In genomic region chr3:90383690-90384089, GRCm38 (mm10) we compare ENCODE assay signal across 11 mouse cellular contexts. TPM values are rescaled to one million over a fixed set of nuclear protein-coding genes. Genes with fewer than 3 reads are reported as not detected.
A peak's percentile ranks its signal among the peaks of the same experiment; 100 is the strongest.
DNase-seq lines count a peak whose midpoint lies in the region; ATAC-seq and TF ChIP-seq lines count a peak whose summit lies in the region.
"Had no signal": no experiment of that assay in that cellular context is flagged by ENCODE, and none has a peak within 500 bp of the region (broad histone marks: within the 10 kb centered on the region; RNA-seq: fewer than 3 reads in every experiment).

No protein-coding gene starts in this region.

- H3K9ac ChIP-seq in forebrain, embryonic 13.5 days: no peak overlapping the region; the same call in 1 of the 2 replicates
- no peak overlapping the region for H3K9ac ChIP-seq in forebrain, embryonic 11.5 days (ENCODE audit: low read length)
- peak overlapping the region; percentile 7; the same call in 1 of the 2 replicates for H3K9ac ChIP-seq in MEL (ENCODE audit: control insufficient read depth, low read depth, low read length, poor library complexity, severe bottlenecking)
- no peak overlapping the region for H3K9ac ChIP-seq in forebrain, postnatal 0 days
- H3K9ac ChIP-seq: lung, embryonic 14.5 days had no signal

- no peaks in the 10 kb centered on the region for H3K27me3 ChIP-seq in forebrain, embryonic 13.5 days
- no peaks in the 10 kb centered on the region for H3K27me3 ChIP-seq in forebrain, embryonic 11.5 days (ENCODE audit: control insufficient read depth, insufficient read depth, low read length)
- H3K27me3 ChIP-seq in MEL (ENCODE audit: control insufficient read depth in 1 of 2, insufficient read depth in 2 of 2, low read length in 2 of 2): no peaks in the 10 kb centered on the region
- H3K27me3 ChIP-seq in forebrain, postnatal 0 days (ENCODE audit: insufficient read depth, low read length): no peaks in the 10 kb centered on the region

- no peak; a peak in 1 of 4 replicates for TF ChIP-seq POLR2A in MEL (IDR thresholded peaks at IDR 0.05; ENCODE audit: control insufficient read depth in 1 of 2, insufficient read depth in 1 of 2, low read depth in 1 of 2, low read length in 2 of 2, poor library complexity in 1 of 2)

- no peak for TF ChIP-seq RAD21 in MEL (IDR thresholded peaks at IDR 0.05; ENCODE audit: low read depth, low read length)

- peaks cover 12% of the 10 kb centered on the region for H3K36me3 ChIP-seq in forebrain, embryonic 13.5 days (ENCODE audit: poor library complexity, severe bottlenecking)
- H3K36me3 ChIP-seq in forebrain, embryonic 11.5 days (ENCODE audit: control insufficient read depth, insufficient read depth, low read length): no peaks in the 10 kb centered on the region
- H3K36me3 ChIP-seq in MEL (ENCODE audit: control insufficient read depth in 1 of 2, insufficient read depth in 2 of 2, low read length in 2 of 2): peaks cover 0 to 4% of the 10 kb centered on the region in 2 experiments; a peak in 2 of 4 replicates
- H3K36me3 ChIP-seq in forebrain, postnatal 0 days (ENCODE audit: insufficient read depth): peaks cover 5% of the 10 kb centered on the region

- no peak for DNase-seq in forebrain, embryonic 11.5 days (ENCODE audit: low spot score)
- peak; percentile 96 for DNase-seq in MEL (ENCODE audit: low read depth, low spot score)
- peak; percentile 31 for DNase-seq in forebrain, postnatal 0 days
- DNase-seq in thymus, postnatal 10 days (ENCODE audit: low spot score in 2 of 2): no peak
- no peak for DNase-seq in urinary bladder, postnatal 4 days (ENCODE audit: low spot score in 2 of 2)
- DNase-seq: kidney, postnatal 36 days; lung, embryonic 14.5 days had no signal

- peak; percentile 67 to 83 for TF ChIP-seq EP300 in MEL (IDR thresholded peaks at IDR 0.05; ENCODE audit: low read depth in 1 of 2, low read length in 2 of 2)

- H3K79me2 ChIP-seq in MEL (ENCODE audit: control insufficient read depth, insufficient read depth, low read length, poor library complexity): no peaks in the 10 kb centered on the region

- H3K4me1 ChIP-seq in forebrain, embryonic 13.5 days: peaks cover 19% of the 10 kb centered on the region
- H3K4me1 ChIP-seq in forebrain, embryonic 11.5 days (replicated peaks; ENCODE audit: control insufficient read depth, insufficient read depth, low read length): peaks cover 2% of the 10 kb centered on the region; the same call in 1 of the 2 replicates
- peaks cover 4 to 6% of the 10 kb centered on the region in 2 experiments; a peak in 3 of 4 replicates for H3K4me1 ChIP-seq in MEL (ENCODE audit: control insufficient read depth in 1 of 2, insufficient read depth in 2 of 2, low read length in 2 of 2)
- peaks cover 12% of the 10 kb centered on the region for H3K4me1 ChIP-seq in forebrain, postnatal 0 days (ENCODE audit: insufficient read depth)

- H3K4me3 ChIP-seq in forebrain, embryonic 13.5 days: no peak overlapping the region
- H3K4me3 ChIP-seq in forebrain, embryonic 11.5 days (ENCODE audit: low read depth, low read length): no peak overlapping the region
- H3K4me3 ChIP-seq in MEL (ENCODE audit: control insufficient read depth in 1 of 2, insufficient read depth in 1 of 2, low read depth in 2 of 2, low read length in 2 of 2): no peak overlapping the region
- no peak overlapping the region for H3K4me3 ChIP-seq in forebrain, postnatal 0 days (ENCODE audit: low read depth, low read length)
- H3K4me3 ChIP-seq: erythroblast, embryonic 14.5 days had no signal

- ATAC-seq in forebrain, embryonic 13.5 days: peak; percentile 37; the same call in 1 of the 2 replicates
- no peak for ATAC-seq in forebrain, embryonic 11.5 days (replicated peaks; ENCODE audit: low FRiP score)
- ATAC-seq in forebrain, postnatal 0 days: peak; percentile 61
- peak; percentile 95 for ATAC-seq in monocyte, adult 5-6 weeks (replicated peaks; ENCODE audit: insufficient number of reproducible peaks, low FRiP score, low TSS enrichment, poor library complexity, severe bottlenecking)
- ATAC-seq in frontal cortex, adult (ENCODE audit: low TSS enrichment): no peak

- 50% methylated on average over 4 of the region's 4 CpGs for WGBS in forebrain, embryonic 13.5 days
- WGBS in forebrain, embryonic 11.5 days: 79% methylated on average over 4 of the region's 4 CpGs
- 38% methylated on average over 4 of the region's 4 CpGs for WGBS in forebrain, postnatal 0 days

- H3K27ac ChIP-seq in forebrain, embryonic 13.5 days: peak overlapping the region; percentile 54; the same call in 1 of the 2 replicates
- H3K27ac ChIP-seq in forebrain, embryonic 11.5 days (ENCODE audit: low read depth, low read length): no peak overlapping the region
- H3K27ac ChIP-seq in MEL (ENCODE audit: control insufficient read depth, low read depth, low read length): no peak overlapping the region
- no peak overlapping the region for H3K27ac ChIP-seq in forebrain, postnatal 0 days (ENCODE audit: low read depth, low read length)

- no peak overlapping the region for H3K4me2 ChIP-seq in forebrain, embryonic 13.5 days
- no peak overlapping the region for H3K4me2 ChIP-seq in forebrain, embryonic 11.5 days (ENCODE audit: low read depth, low read length, severe bottlenecking)
- H3K4me2 ChIP-seq in forebrain, postnatal 0 days (ENCODE audit: low read depth): no peak overlapping the region
- H3K4me2 ChIP-seq: lung, embryonic 14.5 days had no signal

- TF ChIP-seq CTCF in MEL (IDR thresholded peaks at IDR 0.05 in 2 of 3, conservative IDR thresholded peaks at IDR 0.05 in 1 of 3; ENCODE audit: control insufficient read depth in 1 of 3, insufficient read depth in 1 of 3, low read depth in 2 of 3, low read length in 3 of 3, poor library complexity in 1 of 3, severe bottlenecking in 1 of 3): no peak
- TF ChIP-seq CTCF in forebrain, postnatal 0 days (IDR thresholded peaks at IDR 0.05; ENCODE audit: low read depth): no peak

- no peaks in the 10 kb centered on the region for H3K9me3 ChIP-seq in forebrain, embryonic 13.5 days (replicated peaks)
- no peaks in the 10 kb centered on the region for H3K9me3 ChIP-seq in forebrain, embryonic 11.5 days (ENCODE audit: control insufficient read depth, low read length)
- H3K9me3 ChIP-seq in MEL (replicated peaks; ENCODE audit: insufficient read depth, low read length): no peaks in the 10 kb centered on the region
- no peaks in the 10 kb centered on the region for H3K9me3 ChIP-seq in forebrain, postnatal 0 days (ENCODE audit: low read length)

TF ChIP-seq in MEL, 35 proteins besides CTCF, POLR2A, EP300 and RAD21:
- no peak for TF ChIP-seq POLR2AphosphoS2 (IDR thresholded peaks at IDR 0.05; ENCODE audit: low read length)
- no peak for TF ChIP-seq MAX (IDR thresholded peaks at IDR 0.05; ENCODE audit: low read length)
- peak; percentile 52; the same call in 1 of the 2 replicates for TF ChIP-seq RCOR1 (IDR thresholded peaks at IDR 0.05; ENCODE audit: low read depth, low read length)
- TF ChIP-seq KAT2A (conservative IDR thresholded peaks at IDR 0.05; ENCODE audit: low read depth, low read length): no peak
- TF ChIP-seq MAZ (IDR thresholded peaks at IDR 0.05; ENCODE audit: low read depth, low read length): no peak
- 0 out of 2 replicates have a peak, but pooled peaks have one; percentile 23 for TF ChIP-seq MYC (IDR thresholded peaks at IDR 0.05; ENCODE audit: low read depth, low read length)
- TF ChIP-seq GATA1 (IDR thresholded peaks at IDR 0.05; ENCODE audit: low read depth, low read length): 0 out of 2 replicates have a peak, but pooled peaks have one; percentile 7
- peak; percentile 88 for TF ChIP-seq TBP (IDR thresholded peaks at IDR 0.05; ENCODE audit: low read depth, low read length)
- TF ChIP-seq TCF12 (IDR thresholded peaks at IDR 0.05; ENCODE audit: low read depth, low read length): peak; percentile 61
- no peak for TF ChIP-seq JUND (IDR thresholded peaks at IDR 0.05; ENCODE audit: low read depth, low read length)
- peak; percentile 56 for TF ChIP-seq SIN3A (IDR thresholded peaks at IDR 0.05; ENCODE audit: low read length)
- TF ChIP-seq UBTF (IDR thresholded peaks at IDR 0.05; ENCODE audit: borderline replicate concordance, insufficient read depth, low read depth, low read length): peak; percentile 67; the same call in 1 of the 2 replicates
- peak; percentile 23; the same call in 1 of the 2 replicates for TF ChIP-seq USF1 (IDR thresholded peaks at IDR 0.05; ENCODE audit: low read depth, low read length)
- TF ChIP-seq ZC3H11A (IDR thresholded peaks at IDR 0.05; ENCODE audit: low read depth, low read length): no peak
- TF ChIP-seq TAL1 (IDR thresholded peaks at IDR 0.05; ENCODE audit: low read length): peak; percentile 55
- no peak for TF ChIP-seq SMC3 (IDR thresholded peaks at IDR 0.05; ENCODE audit: low read depth, low read length)
- 0 out of 2 replicates have a peak, but pooled peaks have one; percentile 34 for TF ChIP-seq MXI1 (IDR thresholded peaks at IDR 0.05; ENCODE audit: low read depth, low read length)
- TF ChIP-seq CHD1 (IDR thresholded peaks at IDR 0.05; ENCODE audit: low read depth, low read length): no peak
- TF ChIP-seq ETS1 (IDR thresholded peaks at IDR 0.05; ENCODE audit: low read depth, low read length): peak; percentile 92

RNA-seq across cellular contexts. Expression of gene Slc27a3, which starts 6.0 kb away (rescaled TPM):
- polyA plus RNA-seq in forebrain, embryonic 13.5 days (2015; fragmentation: Nextera tagmentation; extraction: Ambion mirVana): 11.2 and 12.4 TPM in 2 replicates
- 13.6 and 14.2 TPM in 2 replicates for polyA plus RNA-seq in forebrain, embryonic 11.5 days (2014; fragmentation: Nextera tagmentation; extraction: Ambion mirVana)
- 1.4 and 1.9 TPM in 2 replicates for total RNA-seq in MEL (2012; rRNA removed)
- 1 to 10 TPM in 1 of 2 experiments, not detected in 1; 2.8 TPM for polyA plus RNA-seq in MEL (2012; ENCODE audit: insufficient read depth in 1 of 2, insufficient read length in 2 of 2, low read depth in 1 of 2, low replicate concordance in 2 of 2, missing spikeins in 1 of 2)
- 47.4 and 50.8 TPM in 2 replicates for total RNA-seq in forebrain, postnatal 0 days (2014; rRNA removed)
- 23.7 and 25.0 TPM in 2 replicates for polyA plus RNA-seq in forebrain, postnatal 0 days (2015; fragmentation: Nextera tagmentation; extraction: Ambion mirVana)
- 2.1 TPM in 1 of 3 replicates, not detected in the others for total RNA-seq in monocyte, adult 5-6 weeks (2017)

RNA-seq across cellular contexts. Expression of gene Ints3, which starts 49.7 kb away (rescaled TPM):
- polyA plus RNA-seq in forebrain, embryonic 13.5 days (2015; fragmentation: Nextera tagmentation; extraction: Ambion mirVana): 27.8 and 29.3 TPM in 2 replicates
- polyA plus RNA-seq in forebrain, embryonic 11.5 days (2014; fragmentation: Nextera tagmentation; extraction: Ambion mirVana): 50.5 and 55.3 TPM in 2 replicates
- 55.9 and 58.5 TPM in 2 replicates for total RNA-seq in MEL (2012; rRNA removed)
- 100 to 1,000 TPM; 101 to 115 TPM for polyA plus RNA-seq in MEL (2012; ENCODE audit: insufficient read depth in 1 of 2, insufficient read length in 2 of 2, low read depth in 1 of 2, low replicate concordance in 2 of 2, missing spikeins in 1 of 2)
- 49.7 and 51.5 TPM in 2 replicates for total RNA-seq in forebrain, postnatal 0 days (2014; rRNA removed)
- 16.0 and 20.6 TPM in 2 replicates for polyA plus RNA-seq in forebrain, postnatal 0 days (2015; fragmentation: Nextera tagmentation; extraction: Ambion mirVana)
- total RNA-seq in monocyte, adult 5-6 weeks (2017): 11.7 to 26.5 TPM (median 12.9 TPM) in 3 replicates

Comparison
In these comparisons a context has a peak if more than half of its experiments do, and no peak if none do; other contexts are left out.
1. ATAC-seq: peak in forebrain, embryonic 13.5 days (single experiment), forebrain, postnatal 0 days (single experiment) and monocyte, adult 5-6 weeks (single experiment); none in forebrain, embryonic 11.5 days (single experiment) and frontal cortex, adult (single experiment).
2. DNase-seq: peak in MEL (single experiment) and forebrain, postnatal 0 days (single experiment); none in forebrain, embryonic 11.5 days (single experiment), thymus, postnatal 10 days (0 of 2) and urinary bladder, postnatal 4 days (0 of 2).